Mouse (Mus musculus) adrenal gland, adult 8-10 months (tissue): Measurements from ENCODE around the gene Polr2e. TPM values are rescaled to one million over a fixed set of nuclear protein-coding genes. Genes with fewer than 3 reads are reported as not detected.

ENCODE experiments used
- DNase-seq: peaks from one replicate; pipeline ENCODE4 v3.0.0; 2022
- total RNA-seq, 4 experiments: library from RNA; stranded (reverse); gene quantifications; 2 replicates each; pipeline ENCODE4 v1.2.4; 2022

Gene Polr2e
- 100 to 1,000 TPM in 1 of 4 experiments, 10 to 100 TPM in 3; 79.1 to 104 (median 94.4) TPM for total RNA-seq

DNA sequence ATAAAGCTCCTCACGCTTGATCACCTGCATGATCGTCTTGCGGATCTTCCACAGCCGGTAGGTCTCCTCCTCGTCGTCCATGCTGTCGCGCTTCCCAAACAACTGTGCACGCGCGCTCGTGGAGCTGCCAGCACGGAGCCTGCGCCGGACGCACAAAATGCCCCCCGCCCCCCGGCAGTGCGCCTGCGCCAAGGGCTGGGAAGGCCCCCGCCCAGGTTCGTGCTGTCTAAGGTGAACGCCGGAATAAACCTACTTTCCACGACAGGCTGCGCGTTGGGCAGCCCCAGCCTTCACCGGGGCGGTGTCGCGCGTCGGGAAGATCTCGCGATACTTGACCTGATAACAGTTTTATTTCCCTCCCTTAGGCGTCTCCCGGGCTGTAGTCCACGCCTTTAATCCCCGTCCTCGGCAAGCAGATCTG lies at the start of gene Polr2e:
Polr2e (minus strand) TSS at position 237 of the 421 bp plus-strand sequence.
- DNase-seq = peak; percentile 98

- no peak for DNase-seq
These were observed 49.6 kb upstream of the Polr2e start for GRCm38 (mm10) chr10:80089146-80089545.

- DNase-seq = no peak
These were observed 47.9 kb upstream of the Polr2e start for GRCm38 (mm10) chr10:80087483-80087882.

DNA sequence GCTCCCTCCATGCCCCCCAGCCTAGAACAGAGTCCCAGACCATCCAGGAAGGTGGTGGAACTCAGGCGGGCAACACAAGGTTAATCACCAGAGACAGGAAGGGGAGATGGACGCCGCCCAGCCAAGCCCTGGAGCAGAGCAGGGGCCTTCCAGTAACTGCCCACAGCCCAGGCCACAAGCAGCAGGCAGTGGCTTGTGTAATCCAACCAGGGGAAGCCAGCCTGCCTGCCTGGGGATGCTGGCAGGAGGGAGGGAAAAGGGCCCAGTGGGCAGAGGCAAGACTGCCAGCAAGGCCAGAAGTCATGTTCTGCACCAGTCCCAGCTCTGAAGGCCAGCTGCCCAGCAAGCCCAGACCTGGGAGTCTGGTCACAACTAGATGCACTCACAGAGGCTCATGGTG lies 47.3 kb upstream of the Polr2e start:
- DNase-seq = peak; percentile 64

GRCm38 (mm10) chr10:80084817-80085487 lies 45.4 kb upstream of the Polr2e start:
- DNase-seq = no peak

DNA sequence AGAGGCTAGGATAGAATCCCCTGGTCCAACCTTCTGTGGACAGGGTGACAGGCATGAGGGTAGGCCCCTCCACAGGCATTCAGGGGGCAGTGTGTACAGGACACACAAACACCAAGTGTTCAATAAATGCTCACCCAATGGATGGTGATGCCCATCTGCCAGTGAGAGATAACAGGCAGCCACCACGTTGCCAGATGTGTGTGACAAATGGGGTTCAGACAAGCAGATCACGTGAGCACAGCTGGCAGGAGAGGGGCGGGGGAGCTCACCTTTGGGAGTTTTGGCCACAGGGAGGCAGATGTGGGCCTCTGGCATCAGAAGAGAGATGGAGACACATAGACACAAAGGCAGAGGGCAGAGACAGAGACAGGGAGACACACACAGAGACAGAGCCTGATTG lies 41.5 kb upstream of the Polr2e start:
- no peak for DNase-seq

DNA sequence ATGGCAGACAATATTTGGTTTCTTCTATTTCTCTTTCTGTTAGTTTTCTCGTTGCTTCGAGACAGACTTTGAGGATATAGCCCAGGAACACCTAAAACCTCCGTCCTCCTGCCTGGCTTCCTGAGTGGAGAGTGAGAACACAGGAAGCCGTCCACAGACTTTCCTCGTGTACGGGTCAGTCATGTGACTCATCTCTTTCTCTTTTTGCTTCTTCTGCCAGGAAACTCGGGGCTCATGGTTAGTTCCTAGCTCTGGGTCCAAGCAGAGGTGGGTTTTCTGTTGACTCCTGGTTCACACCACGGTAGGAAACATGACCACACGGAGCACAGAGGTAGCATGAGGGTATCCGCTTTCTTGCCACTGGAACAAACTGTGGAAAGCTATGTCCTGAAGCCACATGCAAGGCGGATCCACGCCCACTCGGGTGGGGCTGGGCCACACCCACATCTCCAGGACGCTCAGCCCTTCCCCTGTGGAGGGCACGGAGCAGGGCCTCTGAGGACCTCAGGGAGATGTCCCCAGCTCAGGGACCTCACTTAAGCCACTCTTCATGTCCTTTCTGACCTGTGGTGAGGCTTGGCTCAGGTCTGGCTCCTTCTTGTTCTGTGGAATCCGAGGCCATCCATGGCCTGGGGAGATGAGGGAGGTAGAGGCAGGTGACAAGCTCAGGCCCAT lies 40.9 kb upstream of the Polr2e start:
- no peak for DNase-seq

DNA sequence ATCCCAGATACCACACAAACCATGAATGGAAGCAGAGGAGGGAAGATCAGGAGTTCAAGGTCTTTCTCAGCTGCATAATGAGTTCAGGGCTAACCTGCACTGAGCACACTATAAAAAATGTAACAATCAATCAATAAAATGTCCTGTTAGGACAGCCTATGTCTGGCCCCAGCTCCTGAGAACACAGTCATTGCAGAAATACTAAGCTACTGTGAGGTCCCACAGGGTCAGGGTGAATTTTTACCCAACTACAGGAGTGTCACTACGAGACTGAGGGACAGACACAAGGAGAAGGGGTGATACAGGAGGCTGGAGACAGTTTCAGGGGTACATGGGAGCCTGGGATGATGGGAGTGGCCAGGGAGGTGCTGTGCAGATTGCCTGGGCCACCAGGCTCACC lies 38.8 kb upstream of the Polr2e start:
- DNase-seq = peak; percentile 67

DNA sequence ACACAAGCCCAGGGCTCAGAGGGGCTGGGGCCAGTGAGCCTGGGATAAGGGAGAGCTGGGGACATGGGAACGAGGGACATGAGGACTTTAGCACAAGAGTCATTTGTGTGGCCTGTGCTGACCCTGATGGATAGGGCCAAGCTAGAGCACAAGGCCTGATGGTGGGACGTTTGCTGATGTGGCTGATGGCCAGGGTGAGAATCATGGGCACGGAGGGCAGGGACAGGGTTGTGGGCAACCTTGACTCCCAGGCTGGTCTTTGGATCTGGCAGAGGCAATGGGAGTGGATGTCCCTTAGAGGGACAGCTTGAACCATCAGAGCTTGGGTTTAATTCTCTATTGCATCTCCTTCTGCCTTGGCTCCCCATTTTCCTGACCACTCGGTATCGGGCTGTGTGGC lies 37.7 kb upstream of the Polr2e start:
- no peak for DNase-seq

- DNase-seq = no peak
These were observed 36.8 kb upstream of the Polr2e start for GRCm38 (mm10) chr10:80076386-80076785.

DNA sequence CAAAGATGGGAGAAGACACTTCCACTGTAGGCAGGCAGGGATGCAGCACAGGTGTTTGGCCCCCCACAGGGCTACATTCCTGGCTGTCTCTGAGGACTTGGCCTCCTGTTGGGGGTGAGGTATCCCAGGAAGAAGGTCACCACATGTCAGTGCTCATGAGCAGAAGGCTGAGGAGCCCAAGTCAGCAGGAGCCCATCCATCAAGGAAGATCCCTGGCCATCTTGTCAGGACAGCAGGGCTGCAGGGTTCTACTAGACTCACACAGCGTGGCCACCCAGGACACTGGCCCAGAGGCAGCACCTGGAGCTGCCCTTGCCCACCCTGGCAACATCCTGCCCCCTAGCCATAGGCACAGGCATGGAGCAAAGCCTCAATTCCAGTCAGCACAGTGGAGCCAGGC lies 36.3 kb upstream of the Polr2e start:
- no peak for DNase-seq

- peak; percentile 83 for DNase-seq
These were observed 35.4 kb upstream of the Polr2e start for GRCm38 (mm10) chr10:80074813-80075601.

- DNase-seq = no peak
These were observed 33.3 kb upstream of the Polr2e start for GRCm38 (mm10) chr10:80072623-80073489.

- no peak for DNase-seq
These were observed 31.9 kb upstream of the Polr2e start for GRCm38 (mm10) chr10:80071516-80071900.

DNA sequence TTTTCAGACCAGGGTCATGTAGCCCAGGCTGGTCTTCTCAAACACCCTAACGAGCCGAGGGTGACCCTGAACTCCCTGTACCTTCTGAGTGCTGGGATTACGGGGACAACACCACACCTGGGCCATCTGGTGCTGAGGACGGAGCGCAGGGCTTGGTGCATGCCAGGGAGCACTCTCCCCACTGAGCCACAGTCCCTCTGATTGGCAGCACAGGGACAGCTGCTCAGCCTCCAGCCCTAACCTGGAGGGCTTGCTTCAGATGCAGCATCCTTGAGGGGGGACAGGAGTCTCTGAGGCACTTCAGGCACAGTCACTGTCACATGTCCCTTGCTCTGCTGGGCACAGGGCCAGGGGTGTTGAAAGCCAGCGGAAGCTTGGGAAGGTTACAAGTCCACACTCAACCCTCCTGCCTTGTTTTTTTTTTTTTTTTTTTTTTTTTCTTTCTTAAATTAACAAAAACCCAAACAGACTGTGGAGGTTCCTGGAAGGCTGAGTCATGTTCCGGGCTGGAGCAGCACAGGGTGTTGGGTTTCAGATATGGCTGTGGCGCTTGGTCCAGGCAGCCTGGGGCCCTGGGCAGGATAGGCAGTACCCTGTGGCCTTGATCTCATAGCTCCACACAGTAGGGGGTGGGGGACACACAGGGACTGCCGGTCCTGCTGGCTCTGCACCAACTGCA lies 31.4 kb upstream of the Polr2e start:
- peak; percentile 97 for DNase-seq

DNA sequence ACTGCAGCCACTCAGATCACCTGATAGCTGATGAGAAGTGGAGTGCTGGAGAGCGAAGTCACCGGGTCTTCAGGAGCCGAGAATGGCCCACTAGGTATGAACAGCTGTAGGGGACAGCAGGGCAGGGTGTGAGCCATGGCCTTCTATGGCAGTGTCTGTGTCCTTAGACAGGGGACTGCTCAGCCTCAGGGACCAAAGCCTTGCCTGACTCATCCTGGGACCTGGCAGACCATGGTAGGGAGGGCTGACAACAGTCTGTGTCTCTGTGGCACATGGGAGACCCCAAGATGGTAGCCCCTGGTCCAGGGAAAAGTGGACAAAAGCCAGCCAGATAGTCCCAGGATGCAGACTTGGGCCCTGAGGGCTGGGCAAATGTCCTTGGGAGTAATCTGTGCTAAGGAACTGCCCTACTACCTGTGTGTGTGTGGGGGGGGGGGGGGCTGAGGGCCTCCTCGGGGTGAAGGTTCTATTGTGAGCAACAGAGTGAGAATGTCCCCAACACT lies 30.4 kb upstream of the Polr2e start:
- no peak for DNase-seq

GRCm38 (mm10) chr10:80069251-80069650 lies 29.7 kb upstream of the Polr2e start:
- DNase-seq = no peak

GRCm38 (mm10) chr10:80063877-80064650 lies 24.5 kb upstream of the Polr2e start:
- no peak for DNase-seq

DNA sequence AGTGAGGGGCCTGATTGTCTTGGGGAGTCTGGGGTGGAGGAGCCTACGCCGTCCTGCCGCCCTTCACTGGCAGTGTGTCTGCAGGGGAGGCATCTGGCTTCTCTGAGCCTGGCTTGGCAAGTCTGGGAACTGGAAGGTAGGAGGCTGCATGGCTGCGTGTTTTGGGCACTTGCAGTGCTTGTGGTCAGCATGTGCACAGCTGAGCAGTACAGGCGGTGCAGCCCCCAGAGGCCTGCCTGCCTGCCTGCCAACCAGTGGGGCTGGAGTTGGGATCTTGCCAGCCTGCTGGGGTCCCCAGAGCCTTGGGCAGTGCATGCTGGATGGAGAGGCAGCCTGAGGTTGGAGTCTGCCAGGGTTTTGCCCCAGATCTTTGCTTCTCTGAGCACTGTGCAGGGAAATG lies 23.5 kb upstream of the Polr2e start:
- DNase-seq = no peak

DNA sequence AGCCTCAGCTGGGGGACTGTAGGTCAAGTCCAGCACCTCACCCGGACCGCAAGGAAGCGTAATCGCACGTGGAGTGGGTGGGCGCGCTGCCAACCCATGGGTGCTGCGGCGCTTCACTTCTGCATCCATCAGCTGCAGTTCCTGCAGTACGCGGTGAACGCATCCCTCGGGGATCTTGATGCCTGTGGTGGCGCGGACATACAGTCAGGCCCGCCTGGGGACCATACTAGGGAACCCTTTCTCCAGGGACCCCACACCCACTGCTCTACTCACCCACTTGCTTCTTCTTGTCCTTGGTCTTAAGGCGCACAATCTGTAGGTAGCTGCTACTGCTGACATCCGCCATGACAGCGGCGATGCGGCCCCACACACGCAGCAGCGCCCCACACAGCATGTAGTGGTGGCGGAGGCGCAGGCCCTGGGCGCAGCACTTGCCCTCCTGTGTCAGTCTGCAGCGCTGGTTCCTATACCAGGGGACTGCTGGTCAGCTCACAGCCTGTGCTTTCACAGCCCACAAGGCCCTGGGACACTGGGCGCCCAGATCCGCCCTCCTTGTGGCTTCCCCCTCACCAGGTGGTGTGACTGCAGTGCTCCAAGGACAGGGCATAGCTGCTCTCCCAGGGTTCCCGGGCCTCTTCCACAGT lies 18.2 kb upstream of the Polr2e start:
- DNase-seq = no peak
